Mouse (Mus musculus) stomach, postnatal 0 days (tissue): Measurements from ENCODE around the gene Nxpe5. TPM values are rescaled to one million over a fixed set of nuclear protein-coding genes. Genes with fewer than 3 reads are reported as not detected.
A peak's percentile ranks its signal among the peaks of the same experiment; 100 is the strongest.

Source experiments
- ATAC-seq: fragments of 200-750 bp; cut with Nextera tagmentation; 2 replicates; pipeline ENCODE4 v1.8.0; 2017; ENCODE audit not compliant: low FRiP score, low TSS enrichment
- DNase-seq: peaks from one replicate; pipeline ENCODE4 v3.0.0-alpha.2; 2016; ENCODE audit warnings: low spot score
- H3K27ac ChIP-seq: fragments of 300-500 bp; sonication (generic); replicated peaks from 2 replicates; pipeline ENCODE4 v1.5.1; 2014; ENCODE audit warnings: mild to moderate bottlenecking, control low read depth
- H3K27me3 ChIP-seq: fragments of 300-500 bp; sonication (generic); 2 replicates; pipeline ENCODE4 v1.6.1; 2014; ENCODE audit warnings: low read length; ENCODE audit not compliant: control insufficient read depth, insufficient read depth
- H3K36me3 ChIP-seq: fragments of 300-500 bp; sonication (generic); 2 replicates; pipeline ENCODE4 v1.6.1; 2014; ENCODE audit warnings: low read length, mixed read lengths; ENCODE audit not compliant: control insufficient read depth, insufficient read depth
- H3K4me1 ChIP-seq: fragments of 300-500 bp; sonication (generic); replicated peaks from 2 replicates; pipeline ENCODE4 v1.6.1; 2014; ENCODE audit warnings: antibody characterized with exemption; ENCODE audit not compliant: control insufficient read depth, insufficient read depth
- H3K4me2 ChIP-seq: fragments of 300-500 bp; sonication (generic); replicated peaks from 2 replicates; pipeline ENCODE4 v1.6.1; 2014; ENCODE audit warnings: low read depth, mild to moderate bottlenecking, control low read depth, moderate library complexity
- H3K4me3 ChIP-seq: fragments of 300-500 bp; sonication (generic); 2 replicates; pipeline ENCODE4 v1.5.1; 2014; ENCODE audit warnings: low read depth, low read length, control low read depth
- H3K9ac ChIP-seq: fragments of 300-500 bp; sonication (generic); 2 replicates; pipeline ENCODE4 v1.6.1; 2014; ENCODE audit warnings: mild to moderate bottlenecking, low read length, control low read depth, mixed read lengths
- H3K9me3 ChIP-seq: fragments of 300-500 bp; sonication (generic); 2 replicates; pipeline ENCODE4 v1.6.1; 2016; ENCODE audit warnings: low read length; ENCODE audit not compliant: control insufficient read depth
- CTCF ChIP-seq: IDR thresholded peaks from 2 replicates; pipeline ENCODE4 v1.5.1; 2016; ENCODE audit warnings: antibody characterized with exemption, low read depth, mild to moderate bottlenecking, moderate library complexity
- EP300 ChIP-seq: optimal IDR thresholded peaks from 2 replicates; pipeline ENCODE3; 2016; ENCODE audit warnings: antibody characterized with exemption
- WGBS: fragments of 180-500 bp; shearing (Covaris S2); extraction: QIAGEN DNeasy Blood & Tissue Kit; methylation state at CpG from one replicate; pipeline ENCODE4 v1.1.7; 2014; 5-methylcytosine and 5-hydroxymethylcytosine counted together
- polyA plus RNA-seq: library from polyadenylated mRNA; unstranded; fragments of >200 nt; fragmentation: Nextera tagmentation; extraction: Ambion mirVana; gene quantifications from 2 replicates; pipeline ENCODE4 v1.2.1, GENCODE M21; 2015

Nxpe5 gene
- polyA plus RNA-seq, 1 experiment from 2014 or later = 0.10 TPM

DNA sequence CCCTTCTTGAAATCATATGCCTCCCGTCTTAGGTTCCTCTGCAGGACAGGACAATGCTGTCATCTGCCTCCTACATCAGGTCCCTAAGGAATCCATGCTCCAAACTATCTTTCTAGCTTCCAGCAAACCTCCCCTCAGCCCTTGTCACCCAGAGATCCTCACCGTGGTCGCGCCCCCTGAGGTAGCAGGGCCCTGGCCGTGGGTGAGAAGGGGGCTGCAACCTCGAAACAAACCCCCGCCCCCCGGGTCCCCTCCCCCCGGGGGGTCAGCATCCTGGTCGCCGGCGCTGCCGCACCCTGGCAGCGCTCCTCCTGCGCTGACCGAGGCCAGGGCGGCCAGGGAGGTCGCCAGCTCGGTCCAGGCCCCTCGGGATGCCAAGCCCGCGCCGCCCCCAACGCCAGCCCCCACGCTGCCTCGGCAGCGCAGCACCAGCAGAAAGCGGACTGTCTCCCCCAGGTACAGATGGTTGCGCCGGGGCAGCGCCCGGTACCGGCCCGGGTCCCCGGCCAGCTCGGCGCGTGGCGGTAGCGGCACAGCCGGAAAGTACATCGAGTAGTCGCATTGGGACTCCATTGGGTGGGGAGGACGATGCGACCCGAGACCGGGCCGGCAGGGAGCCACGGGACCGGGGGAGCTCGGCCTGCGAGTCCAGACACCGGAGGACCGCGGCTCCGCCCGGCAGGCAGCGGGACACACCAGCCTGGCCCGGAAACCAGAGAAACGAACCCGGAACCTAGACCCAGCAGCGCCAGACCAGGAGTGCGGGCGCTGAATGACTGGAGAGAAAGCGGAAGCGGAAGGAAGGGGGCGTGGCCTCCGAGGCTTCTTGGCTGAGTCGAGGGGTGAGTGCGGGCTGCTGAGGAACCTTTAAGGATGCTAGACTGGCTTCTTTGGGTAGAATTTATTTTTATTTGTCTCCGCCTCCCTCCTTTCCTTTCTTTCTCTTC, 37.8 kb downstream of the Nxpe5 start, which contains the start of gene BC037034:
TSS of gene BC037034 (minus strand) at position 774 of the 947 bp plus-strand sequence.
- Histone ChIP-seq H3K27me3 (no peaks in the 10 kb centered on the region), H3K9me3 (no peaks in the 10 kb centered on the region), H3K4me3 (peak within 1 kb of the TSS; percentile 81), H3K36me3 (peaks cover 10% of the 10 kb centered on the region; the same call in 1 of the 2 replicates), H3K27ac (peak within 1 kb of the TSS; percentile 65), H3K9ac (peak within 1 kb of the TSS; percentile 88), H3K4me1 (0 out of 2 replicates have a peak, but pooled peaks cover 2% of the 10 kb centered on the region), H3K4me2 (peak within 1 kb of the TSS; percentile 99)
- ATAC-seq (peak; percentile 92), DNase-seq (peak; percentile 93)
- no peak for TF ChIP-seq EP300
- no peak; the same call in 1 of the 2 replicates for TF ChIP-seq CTCF
- WGBS = under 1% methylated on average over 59 of the region's 71 CpGs

DNA sequence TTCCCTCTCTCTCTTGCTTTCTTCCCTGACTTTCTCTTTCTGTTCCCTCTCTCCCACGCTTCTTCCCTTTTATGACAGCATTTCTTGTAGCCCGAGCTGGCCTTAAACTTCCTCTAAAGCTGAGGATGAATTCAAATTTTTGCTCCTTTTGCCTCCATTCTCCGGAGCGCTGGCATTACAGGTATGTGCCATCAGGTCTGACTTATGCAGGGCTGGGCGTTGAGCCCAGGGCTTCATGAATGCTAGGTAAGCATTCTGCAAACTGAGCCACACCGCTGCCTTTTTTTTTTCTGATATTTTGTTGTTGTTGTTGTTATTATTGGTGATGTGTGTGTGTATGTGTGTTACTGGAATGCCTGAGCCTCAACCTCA, 38.5 kb downstream of the Nxpe5 start:
- Histone ChIP-seq H3K27ac (no peak overlapping the region), H3K9me3 (no peaks in the 10 kb centered on the region), H3K27me3 (no peaks in the 10 kb centered on the region), H3K4me3 (peak overlapping the region; percentile 81), H3K4me2 (peak overlapping the region; percentile 99), H3K9ac (peak overlapping the region; percentile 88), H3K36me3 (peaks cover 7% of the 10 kb centered on the region; the same call in 1 of the 2 replicates), H3K4me1 (0 out of 2 replicates have a peak, but pooled peaks cover 2% of the 10 kb centered on the region)
- no peak for ATAC-seq
- DNase-seq = no peak
- TF ChIP-seq CTCF (no peak), EP300 (no peak)
- 8% methylated on average over 6 of the region's 6 CpGs for WGBS

- no peak overlapping the region for H3K9ac ChIP-seq
- H3K4me2 ChIP-seq = no peak overlapping the region
- H3K4me3 ChIP-seq = no peak overlapping the region
- H3K27me3 ChIP-seq = no peaks in the 10 kb centered on the region
- H3K27ac ChIP-seq = no peak overlapping the region
- no peak for TF ChIP-seq CTCF
- TF ChIP-seq EP300 = no peak
- DNase-seq = no peak
- no peaks in the 10 kb centered on the region for H3K9me3 ChIP-seq
- no peaks in the 10 kb centered on the region; the same call in 1 of the 2 replicates for H3K36me3 ChIP-seq
- 0 out of 2 replicates have a peak, but pooled peaks cover 2% of the 10 kb centered on the region for H3K4me1 ChIP-seq
- no peak for ATAC-seq
- 97% methylated on average over 4 of the region's 4 CpGs for WGBS
These were observed 40.0 kb downstream of the Nxpe5 start for GRCm38 (mm10) chr5:138265712-138266111.

DNA sequence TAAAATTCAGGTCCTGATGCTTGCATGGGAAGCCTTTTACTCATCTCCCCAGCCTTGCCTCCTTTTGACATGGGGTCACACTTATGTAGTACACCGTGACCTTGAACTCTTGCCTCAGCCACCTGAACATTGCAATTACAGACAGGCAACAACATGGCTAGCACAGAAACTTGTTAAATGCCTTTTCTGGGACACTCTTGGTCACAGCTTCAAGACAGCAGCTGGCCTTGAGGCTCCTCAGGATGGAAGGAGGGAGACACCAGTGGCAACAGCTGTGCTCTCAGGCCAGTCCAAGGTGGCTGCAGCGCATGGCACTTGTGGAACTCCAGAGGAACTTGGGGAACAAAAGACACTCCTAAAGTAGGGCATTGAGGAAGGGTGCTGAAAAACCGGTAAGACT, 41.4 kb downstream of the Nxpe5 start:
- Histone ChIP-seq H3K4me1 (0 out of 2 replicates have a peak, but pooled peaks cover 5% of the 10 kb centered on the region), H3K4me3 (no peak overlapping the region), H3K4me2 (no peak overlapping the region), H3K9me3 (no peaks in the 10 kb centered on the region), H3K9ac (no peak overlapping the region), H3K27me3 (no peaks in the 10 kb centered on the region), H3K36me3 (no peaks in the 10 kb centered on the region; the same call in 1 of the 2 replicates), H3K27ac (no peak overlapping the region)
- ATAC-seq (no peak), DNase-seq (no peak)
- TF ChIP-seq CTCF (no peak), EP300 (no peak)
- WGBS = 86% methylated on average over 3 of the region's 3 CpGs

DNA sequence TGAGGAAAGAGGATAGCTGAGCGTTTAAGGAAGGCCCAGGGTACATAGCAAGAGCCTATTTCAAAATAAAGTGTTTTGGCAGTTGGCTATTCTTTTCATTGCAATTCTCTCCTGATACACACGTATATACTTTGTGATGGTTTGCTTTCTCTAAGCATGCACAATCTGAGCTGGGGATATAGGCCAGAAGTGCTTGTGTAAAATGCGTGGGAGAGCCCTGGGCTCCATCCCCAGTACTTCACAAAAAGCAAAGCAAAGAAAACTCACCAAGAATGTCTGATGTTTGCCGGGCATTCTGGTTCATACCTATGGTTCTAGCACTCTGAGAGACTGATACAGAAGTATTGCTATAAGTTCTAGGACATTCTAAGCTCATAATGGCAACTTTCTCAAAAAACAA, 43.3 kb downstream of the Nxpe5 start:
- H3K9ac ChIP-seq = no peak overlapping the region
- H3K27ac ChIP-seq = no peak overlapping the region
- DNase-seq (no peak), ATAC-seq (no peak)
- H3K9me3 ChIP-seq = no peaks in the 10 kb centered on the region
- no peak overlapping the region for H3K4me2 ChIP-seq
- H3K4me1 ChIP-seq = peaks cover 5% of the 10 kb centered on the region; the same call in 1 of the 2 replicates
- no peaks in the 10 kb centered on the region; the same call in 1 of the 2 replicates for H3K36me3 ChIP-seq
- no peak overlapping the region for H3K4me3 ChIP-seq
- WGBS = 65% methylated on average over 4 of the region's 4 CpGs
- no peak for TF ChIP-seq CTCF
- TF ChIP-seq EP300 = no peak
- no peaks in the 10 kb centered on the region for H3K27me3 ChIP-seq
